Mouse (Mus musculus): ENCODE results near the gene Gpr3. TPM values are rescaled to one million over a fixed set of nuclear protein-coding genes. Genes with fewer than 3 reads are reported as not detected.

Gene Gpr3
- polyA plus RNA-seq, 1 experiment from 2014 or later = 0.28 TPM

DNA sequence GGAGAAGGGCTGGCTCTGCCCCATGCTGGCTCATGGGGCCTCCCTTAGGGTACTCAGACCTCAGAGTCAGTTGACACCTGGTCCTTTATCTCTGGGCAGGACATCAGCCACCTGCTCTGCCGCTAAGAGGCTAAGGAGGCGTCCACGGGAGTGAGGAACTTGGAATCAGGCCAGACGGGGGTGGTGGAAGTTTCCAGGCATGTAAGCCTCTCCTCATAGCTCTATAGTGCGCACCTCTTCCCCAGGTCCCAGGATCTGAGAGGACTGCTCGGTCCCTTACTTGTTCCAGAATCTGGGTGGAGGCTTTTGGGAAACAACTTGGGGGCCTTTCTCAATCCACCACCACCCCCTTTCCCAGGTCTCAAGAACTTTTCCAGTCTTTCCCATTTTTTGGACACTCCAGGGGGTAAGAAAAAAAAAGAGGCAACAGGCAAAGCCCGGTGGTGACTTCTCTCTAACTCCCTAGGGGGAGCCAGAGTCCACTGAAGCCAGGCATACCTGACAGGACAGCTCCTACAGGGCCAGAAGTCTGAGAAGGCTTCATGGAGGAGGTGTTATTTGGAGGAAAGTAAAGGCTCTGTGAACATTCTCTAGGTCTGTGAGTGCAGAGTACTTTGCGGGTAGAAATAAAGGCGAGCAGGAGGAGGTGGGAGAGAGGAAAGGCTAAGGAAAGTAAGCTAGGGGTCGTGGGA lies 21.1 kb upstream of the Gpr3 start:
- Histone ChIP-seq H3K36me3 (no peaks in the 10 kb centered on the region), H3K9me3 (no peaks in the 10 kb centered on the region), H3K27me3 (replicated peaks) (peaks cover 32% of the 10 kb centered on the region; the same call in 1 of the 2 replicates), H3K27ac (replicated peaks) (no peak overlapping the region), H3K9ac (no peak overlapping the region), H3K4me1 (peaks cover 9% of the 10 kb centered on the region; the same call in 1 of the 2 replicates), H3K4me3 (no peak overlapping the region), H3K4me2 (no peak overlapping the region)
- 29% methylated on average over 10 of the region's 10 CpGs for WGBS
- no peak; the same call in 1 of the 2 replicates for ATAC-seq (ENCODE audit: extremely low read depth, insufficient number of reproducible peaks, low FRiP score, low TSS enrichment)

DNA sequence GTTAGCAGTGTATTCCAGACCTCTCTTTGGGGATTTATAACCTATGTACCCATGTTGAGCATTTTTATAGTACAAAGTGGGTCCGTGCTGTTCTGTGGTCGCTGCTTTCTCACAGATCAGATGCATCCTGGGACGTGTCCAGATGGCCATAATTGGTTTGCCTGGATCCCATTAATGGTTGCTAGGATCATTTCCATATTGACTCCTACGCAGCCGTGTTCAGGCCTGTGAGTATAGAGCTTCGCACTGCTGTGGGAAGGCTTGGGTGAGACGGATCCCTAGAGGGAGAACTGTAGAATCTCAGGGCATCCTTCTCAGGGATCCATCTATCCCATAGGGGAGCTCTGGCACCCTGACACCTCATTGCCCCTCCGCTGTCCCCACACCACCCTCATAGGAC lies 17.2 kb upstream of the Gpr3 start:
- peaks cover 4% of the 10 kb centered on the region; the same call in 1 of the 2 replicates for H3K4me1 ChIP-seq
- H3K27me3 ChIP-seq (replicated peaks) = peaks cover 20% of the 10 kb centered on the region; the same call in 1 of the 2 replicates
- H3K27ac ChIP-seq (replicated peaks) = no peak overlapping the region
- WGBS = 77% methylated on average over 8 of the region's 8 CpGs
- H3K4me2 ChIP-seq = no peak overlapping the region
- no peaks in the 10 kb centered on the region for H3K36me3 ChIP-seq
- H3K9ac ChIP-seq = no peak overlapping the region
- no peak for ATAC-seq (ENCODE audit: extremely low read depth, insufficient number of reproducible peaks, low FRiP score, low TSS enrichment)
- H3K9me3 ChIP-seq = no peaks in the 10 kb centered on the region
- H3K4me3 ChIP-seq = no peak overlapping the region

DNA sequence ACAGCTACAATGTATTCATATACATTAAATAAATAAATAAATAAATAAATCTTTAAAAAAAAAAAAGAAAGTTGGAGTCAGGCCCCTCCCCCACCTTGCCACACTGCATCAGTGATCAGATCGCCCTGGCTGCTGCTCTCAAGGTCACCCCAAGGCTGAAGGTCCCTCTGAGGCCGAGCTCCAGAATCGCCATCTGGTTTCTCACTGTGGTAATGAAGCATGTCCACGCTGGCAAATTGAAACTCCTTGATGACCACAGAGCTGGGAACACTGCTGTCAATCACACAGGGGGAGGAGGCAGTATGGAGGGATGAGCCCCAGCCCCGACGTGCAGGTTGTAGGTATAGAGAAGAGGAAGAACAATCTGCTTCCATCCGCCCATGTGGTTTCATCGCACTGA lies 15.3 kb upstream of the Gpr3 start:
- 61% methylated on average over 8 of the region's 8 CpGs for WGBS
- no peak overlapping the region for H3K4me2 ChIP-seq
- no peaks in the 10 kb centered on the region for H3K9me3 ChIP-seq
- H3K27me3 ChIP-seq (replicated peaks) = peaks cover 15% of the 10 kb centered on the region
- no peak overlapping the region for H3K9ac ChIP-seq
- H3K4me3 ChIP-seq = no peak overlapping the region
- H3K4me1 ChIP-seq = no peaks in the 10 kb centered on the region
- no peak overlapping the region for H3K27ac ChIP-seq (replicated peaks)
- no peak for ATAC-seq (ENCODE audit: extremely low read depth, insufficient number of reproducible peaks, low FRiP score, low TSS enrichment)
- H3K36me3 ChIP-seq = no peaks in the 10 kb centered on the region

DNA sequence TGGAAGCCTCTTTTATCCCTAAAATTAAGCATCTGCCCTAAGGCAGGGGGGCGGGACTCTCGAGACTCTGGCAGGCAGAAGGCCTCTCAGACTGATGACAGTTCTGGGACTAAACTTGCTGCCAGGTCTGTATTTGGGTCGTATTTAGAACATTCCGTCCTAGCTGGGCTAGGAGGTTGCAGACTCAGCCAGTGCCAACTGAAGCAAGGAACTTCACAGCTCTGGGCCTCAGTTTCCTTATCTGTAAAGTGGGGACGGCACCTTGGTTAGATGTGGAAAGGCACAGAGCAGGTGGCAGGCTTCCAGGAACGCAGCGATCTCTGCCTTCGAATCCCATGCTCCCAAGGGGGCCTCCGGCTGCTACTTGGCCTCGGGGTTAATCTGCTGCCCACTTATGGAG lies 13.7 kb upstream of the Gpr3 start:
- Histone ChIP-seq H3K4me1 (0 out of 2 replicates have a peak, but pooled peaks cover under 1% of the 10 kb centered on the region), H3K27ac (replicated peaks) (no peak overlapping the region), H3K27me3 (replicated peaks) (peaks cover 22% of the 10 kb centered on the region), H3K4me2 (no peak overlapping the region), H3K4me3 (no peak overlapping the region), H3K9me3 (no peaks in the 10 kb centered on the region), H3K36me3 (no peaks in the 10 kb centered on the region), H3K9ac (no peak overlapping the region)
- 59% methylated on average over 10 of the region's 10 CpGs for WGBS
- no peak for ATAC-seq (ENCODE audit: extremely low read depth, insufficient number of reproducible peaks, low FRiP score, low TSS enrichment)

DNA sequence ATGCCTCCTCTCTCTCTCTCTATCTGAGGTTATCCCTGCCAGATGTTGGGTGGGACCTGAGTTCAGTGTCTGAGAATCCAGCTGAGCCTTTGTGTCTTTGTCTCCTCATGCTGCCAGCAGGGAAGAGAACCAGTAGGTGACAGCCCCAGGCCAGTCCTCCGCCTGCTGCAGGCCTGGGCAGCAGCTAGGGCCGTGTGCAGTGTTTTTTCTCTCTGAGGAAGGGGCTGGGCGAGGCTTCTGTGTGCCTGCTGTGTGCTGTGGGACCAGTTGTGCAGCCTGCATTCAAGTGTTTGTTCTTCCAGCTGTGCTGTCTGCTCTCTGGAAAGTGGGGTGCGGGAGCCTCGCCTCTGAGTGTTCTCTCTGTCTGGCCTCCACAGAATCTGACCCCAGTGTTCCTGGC lies 11.5 kb upstream of the Gpr3 start:
- no peak overlapping the region for H3K9ac ChIP-seq

DNA sequence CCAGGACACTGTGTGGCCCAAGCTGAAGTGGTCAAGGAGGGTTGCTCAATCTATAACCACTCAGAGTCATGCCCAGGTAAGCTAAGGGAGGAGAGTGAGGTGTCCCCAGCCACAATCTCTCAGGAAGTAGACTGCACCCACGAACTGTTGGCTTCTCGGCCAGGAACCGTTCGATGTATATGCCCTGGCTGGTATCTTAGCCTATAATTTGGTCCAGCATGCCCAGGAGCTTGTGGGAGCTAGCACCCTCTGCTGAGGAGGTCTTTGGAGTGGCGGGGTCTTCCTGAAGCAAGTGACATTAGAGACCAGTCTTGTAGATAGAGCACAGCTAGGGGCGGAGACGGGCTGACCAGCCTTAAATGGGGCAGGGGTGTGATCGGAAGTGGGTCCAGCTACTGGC lies 9.4 kb upstream of the Gpr3 start:
- Histone ChIP-seq H3K27me3 (replicated peaks) (peaks cover 53% of the 10 kb centered on the region), H3K4me2 (no peak overlapping the region), H3K4me3 (no peak overlapping the region), H3K4me1 (peaks cover 7% of the 10 kb centered on the region), H3K9me3 (no peaks in the 10 kb centered on the region), H3K27ac (replicated peaks) (no peak overlapping the region), H3K36me3 (no peaks in the 10 kb centered on the region), H3K9ac (no peak overlapping the region)
- ATAC-seq (ENCODE audit: extremely low read depth, insufficient number of reproducible peaks, low FRiP score, low TSS enrichment) = no peak
- 73% methylated on average over 8 of the region's 8 CpGs for WGBS

More for the DNA sequence above, 11.5 kb upstream of the Gpr3 start:
- H3K9me3 ChIP-seq = no peaks in the 10 kb centered on the region
- H3K36me3 ChIP-seq = no peaks in the 10 kb centered on the region
- WGBS = 58% methylated on average over 5 of the region's 5 CpGs
- no peak overlapping the region for H3K27ac ChIP-seq (replicated peaks)
- H3K27me3 ChIP-seq (replicated peaks) = peaks cover 42% of the 10 kb centered on the region
- H3K4me2 ChIP-seq = no peak overlapping the region
- no peak for ATAC-seq (ENCODE audit: extremely low read depth, insufficient number of reproducible peaks, low FRiP score, low TSS enrichment)
- no peak overlapping the region for H3K4me3 ChIP-seq
- H3K4me1 ChIP-seq = peaks cover 7% of the 10 kb centered on the region

DNA sequence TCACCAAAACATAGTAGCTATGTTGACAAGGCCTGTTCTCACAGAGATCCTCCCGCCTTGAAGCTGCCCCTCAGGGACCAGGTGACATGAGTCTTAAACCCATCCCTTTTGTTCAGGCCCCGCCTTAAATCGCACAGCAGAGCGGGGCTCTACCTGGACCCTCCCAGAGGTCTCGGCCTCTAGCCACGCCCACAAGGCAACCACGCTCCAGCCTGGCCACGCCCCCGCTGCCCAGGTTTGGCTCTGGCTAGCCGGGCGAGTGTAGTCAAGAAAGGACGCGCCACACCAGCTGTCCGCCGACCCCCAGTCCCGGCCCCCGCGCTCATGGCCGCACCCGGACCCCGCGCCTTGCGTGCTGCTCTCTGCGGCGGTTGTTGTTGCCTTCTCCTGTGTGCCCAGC lies 8.3 kb upstream of the Gpr3 start:
- Histone ChIP-seq H3K9ac (peak overlapping the region; percentile 77), H3K27me3 (replicated peaks) (peaks cover 53% of the 10 kb centered on the region), H3K36me3 (no peaks in the 10 kb centered on the region), H3K4me2 (peak overlapping the region; percentile 72), H3K9me3 (no peaks in the 10 kb centered on the region), H3K27ac (replicated peaks) (no peak overlapping the region), H3K4me1 (peaks cover 7% of the 10 kb centered on the region), H3K4me3 (peak overlapping the region; percentile 49)
- 3% methylated on average over 25 of the region's 25 CpGs for WGBS
- ATAC-seq (ENCODE audit: extremely low read depth, insufficient number of reproducible peaks, low FRiP score, low TSS enrichment) = no peak

DNA sequence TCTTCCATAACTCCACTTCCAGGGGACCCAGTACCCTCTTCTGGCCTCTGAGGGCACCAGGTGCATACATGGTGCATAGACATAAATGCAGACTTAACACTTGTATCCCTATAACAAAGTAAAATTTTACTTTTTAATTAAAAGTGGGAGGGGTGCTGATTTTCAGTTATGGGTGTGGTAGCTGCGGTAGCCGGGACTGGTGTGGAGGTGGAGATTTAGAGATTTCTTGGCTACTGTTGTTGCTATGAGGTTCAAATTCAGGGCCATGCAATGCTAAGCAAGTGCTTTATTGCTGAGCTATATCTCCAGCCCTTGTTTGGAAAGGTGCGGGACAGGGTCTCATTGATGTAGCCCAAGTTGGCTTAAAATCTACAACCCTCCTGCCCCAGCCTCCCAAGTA lies 6.4 kb upstream of the Gpr3 start:
- Histone ChIP-seq H3K4me1 (peaks cover 9% of the 10 kb centered on the region), H3K9me3 (no peaks in the 10 kb centered on the region), H3K27me3 (replicated peaks) (peaks cover 70% of the 10 kb centered on the region), H3K27ac (replicated peaks) (no peak overlapping the region), H3K9ac (no peak overlapping the region), H3K4me3 (no peak overlapping the region), H3K36me3 (no peaks in the 10 kb centered on the region), H3K4me2 (no peak overlapping the region)
- ATAC-seq (ENCODE audit: extremely low read depth, insufficient number of reproducible peaks, low FRiP score, low TSS enrichment) = no peak
- 82% methylated on average over 3 of the region's 3 CpGs for WGBS

DNA sequence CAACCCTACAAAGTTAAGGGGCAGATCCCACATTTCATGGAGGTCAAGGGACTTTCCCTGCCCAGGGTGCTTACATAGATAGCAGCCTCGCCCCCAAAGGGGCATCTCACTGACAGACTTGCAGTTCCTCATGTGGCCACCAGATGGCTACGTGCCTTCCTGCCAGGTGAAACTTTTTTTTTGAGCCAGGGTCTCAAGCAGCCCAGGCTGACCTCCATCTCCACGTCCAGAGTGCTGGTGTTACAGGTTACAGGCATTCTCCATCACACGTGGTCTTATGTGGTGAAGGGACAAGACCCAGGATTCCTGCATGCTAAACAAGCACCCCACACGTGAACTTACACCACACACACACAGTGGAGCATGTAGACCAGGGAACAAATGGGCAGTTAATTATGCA lies 5.3 kb upstream of the Gpr3 start:
- Histone ChIP-seq H3K9ac (no peak overlapping the region), H3K9me3 (no peaks in the 10 kb centered on the region), H3K4me2 (no peak overlapping the region), H3K27me3 (replicated peaks) (peaks cover 76% of the 10 kb centered on the region), H3K4me3 (no peak overlapping the region), H3K4me1 (peaks cover 20% of the 10 kb centered on the region), H3K36me3 (no peaks in the 10 kb centered on the region), H3K27ac (replicated peaks) (no peak overlapping the region)
- 1% methylated on average over 5 of the region's 5 CpGs for WGBS
- ATAC-seq (ENCODE audit: extremely low read depth, insufficient number of reproducible peaks, low FRiP score, low TSS enrichment) = no peak

DNA sequence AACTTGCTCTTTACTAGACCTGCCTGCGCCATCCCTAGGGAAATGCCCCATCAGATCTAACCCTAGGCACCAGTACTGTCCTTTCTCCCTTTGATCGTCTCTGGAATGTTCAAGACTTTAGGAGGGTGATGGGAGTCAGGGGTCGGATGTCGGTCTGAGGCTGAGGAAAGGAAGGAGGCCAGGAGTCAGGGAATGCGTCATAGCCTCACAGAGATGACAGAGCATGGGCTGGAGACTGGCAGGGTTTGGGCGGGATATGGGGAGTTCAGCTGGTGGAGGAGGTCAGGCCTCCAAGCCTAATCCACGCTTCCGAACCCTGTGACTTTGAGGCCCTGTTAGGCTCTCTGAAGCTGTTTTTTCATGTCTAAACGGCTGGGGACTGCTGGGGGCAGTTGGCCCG lies 1.3 kb upstream of the Gpr3 start:
- peak overlapping the region; percentile 77 for H3K4me3 ChIP-seq
- peaks cover 26% of the 10 kb centered on the region for H3K4me1 ChIP-seq
- no peak for ATAC-seq (ENCODE audit: extremely low read depth, insufficient number of reproducible peaks, low FRiP score, low TSS enrichment)
- peak overlapping the region; percentile 99 for H3K4me2 ChIP-seq
- H3K9me3 ChIP-seq = no peaks in the 10 kb centered on the region
- peaks cover 69% of the 10 kb centered on the region for H3K27me3 ChIP-seq (replicated peaks)
- 13% methylated on average over 10 of the region's 10 CpGs for WGBS
- H3K36me3 ChIP-seq = no peaks in the 10 kb centered on the region
- H3K27ac ChIP-seq (replicated peaks) = no peak overlapping the region
- peak overlapping the region; percentile 84 for H3K9ac ChIP-seq

DNA sequence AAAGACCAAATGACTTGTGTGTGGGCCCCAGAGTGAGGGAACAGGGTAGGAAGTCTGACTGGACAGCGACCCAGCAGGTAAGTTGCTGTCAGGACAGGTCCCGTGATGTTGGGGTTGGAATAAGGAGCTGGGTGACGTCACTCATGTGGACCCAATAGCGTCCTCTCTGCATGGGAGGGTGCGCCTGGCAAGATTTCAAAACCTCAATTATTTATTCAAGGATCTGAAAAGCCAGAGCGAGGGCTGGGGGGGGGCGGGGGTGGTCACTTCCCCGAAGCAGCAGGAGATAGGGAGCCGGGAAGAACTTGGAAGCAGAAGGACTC lies 893 bp upstream of the Gpr3 start:
- Histone ChIP-seq H3K4me1 (peaks cover 26% of the 10 kb centered on the region), H3K36me3 (no peaks in the 10 kb centered on the region), H3K4me2 (peak overlapping the region; percentile 99), H3K27me3 (replicated peaks) (peaks cover 65% of the 10 kb centered on the region), H3K27ac (replicated peaks) (no peak overlapping the region), H3K9ac (peak overlapping the region; percentile 84), H3K4me3 (peak overlapping the region; percentile 77), H3K9me3 (no peaks in the 10 kb centered on the region)
- WGBS = 2% methylated on average over 9 of the region's 9 CpGs
- no peak for ATAC-seq (ENCODE audit: extremely low read depth, insufficient number of reproducible peaks, low FRiP score, low TSS enrichment)

DNA sequence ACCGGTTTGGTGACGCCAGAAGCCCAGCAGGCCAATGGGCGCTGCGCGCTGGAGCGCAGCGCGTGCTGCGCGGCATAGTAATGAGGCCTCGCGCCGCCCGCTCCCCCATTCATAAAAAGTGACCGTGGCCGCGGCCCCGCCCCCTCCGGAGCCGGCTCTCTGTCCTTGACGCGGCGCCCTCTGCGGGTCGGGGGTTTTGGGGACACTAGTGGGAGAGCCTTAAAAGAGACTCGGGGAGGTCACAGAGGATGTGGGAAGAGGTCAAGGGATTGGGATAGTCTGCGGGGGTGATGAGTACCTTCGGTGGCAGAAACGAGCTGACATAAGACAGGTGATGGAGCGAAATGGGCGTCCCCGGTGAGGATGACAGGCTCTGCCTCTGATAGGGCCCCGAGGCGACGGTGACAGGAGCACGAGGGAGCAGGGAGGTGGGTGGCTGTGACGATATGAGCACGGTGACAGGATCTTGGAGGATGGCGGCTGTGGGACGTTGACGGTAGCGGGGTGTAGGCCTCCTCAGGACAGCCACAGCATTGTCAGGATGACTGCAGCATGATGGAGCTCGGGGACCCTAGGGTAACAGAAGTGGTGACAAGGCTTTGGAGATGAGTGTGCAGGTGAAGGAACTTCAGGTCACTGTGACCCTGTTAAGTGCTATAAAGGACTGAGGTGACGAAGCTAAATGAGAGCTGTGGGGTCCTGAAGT lies 379 bp upstream of the Gpr3 start:
- peak overlapping the region; percentile 84 for H3K9ac ChIP-seq
- WGBS = 2% methylated on average over 44 of the region's 44 CpGs
- ATAC-seq (ENCODE audit: extremely low read depth, insufficient number of reproducible peaks, low FRiP score, low TSS enrichment) = peak; percentile 74
- H3K36me3 ChIP-seq = no peaks in the 10 kb centered on the region
- no peaks in the 10 kb centered on the region for H3K9me3 ChIP-seq
- no peak overlapping the region for H3K27ac ChIP-seq (replicated peaks)
- peak overlapping the region; percentile 77 for H3K4me3 ChIP-seq
- H3K4me2 ChIP-seq = peak overlapping the region; percentile 99
- H3K27me3 ChIP-seq (replicated peaks) = peaks cover 65% of the 10 kb centered on the region
- peaks cover 26% of the 10 kb centered on the region for H3K4me1 ChIP-seq
